Mouse (Mus musculus) cerebellum, adult 9-11 months (tissue): ENCODE measurements around the gene Gm4553.
"Not testable (repeated sequence)": the region's sequence is repeated elsewhere in the genome, so short reads cannot be mapped to it uniquely, and the experiment has no call there.

Experiments used
- DNase-seq: peaks from one replicate; pipeline ENCODE4 v3.0.0; 2022

Gm4553 gene

GRCm38 (mm10) chr7:142165639-142166038 lies at the start of gene Gm4553:
Gene Gm4553, minus strand, starts transcription at chr7:142165739.
- DNase-seq, result not testable (repeated sequence)

DNA sequence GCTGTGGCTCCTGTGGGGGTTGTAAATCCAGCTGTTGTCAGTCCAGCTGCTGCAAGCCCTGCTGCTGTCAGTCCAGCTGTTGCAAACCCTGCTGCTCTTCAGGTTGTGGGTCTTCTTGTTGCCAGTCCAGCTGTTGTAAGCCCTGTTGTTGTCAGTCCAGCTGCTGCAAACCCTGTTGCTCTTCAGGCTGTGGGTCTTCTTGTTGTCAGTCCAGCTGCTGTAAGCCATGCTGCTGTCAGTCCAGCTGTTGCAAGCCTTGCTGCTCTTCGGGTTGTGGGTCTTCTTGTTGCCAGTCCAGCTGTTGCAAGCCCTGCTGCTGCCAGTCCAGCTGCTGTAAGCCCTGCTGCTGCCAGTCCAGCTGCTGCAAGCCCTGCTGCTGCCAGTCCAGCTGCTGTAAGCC lies 46.6 kb upstream of the Gm4553 start:
- not testable (repeated sequence) for DNase-seq

DNA sequence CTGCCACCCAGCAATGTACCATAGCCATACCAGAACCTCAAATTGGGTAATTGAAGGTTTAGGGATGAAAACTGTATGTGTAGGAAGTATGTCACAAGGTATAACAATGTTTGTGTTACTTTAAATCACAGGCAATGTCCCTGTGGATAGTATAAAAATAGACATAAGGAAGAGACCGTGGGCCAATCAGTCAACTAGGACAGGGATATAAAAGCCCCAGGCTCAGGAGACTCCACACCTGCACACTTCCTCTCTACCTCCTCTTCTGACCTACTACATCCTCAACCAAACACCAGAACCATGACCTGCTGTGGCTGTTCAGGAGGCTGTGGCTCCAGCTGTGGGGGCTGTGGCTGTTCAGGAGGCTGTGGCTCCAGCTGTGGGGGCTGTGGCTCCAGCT lies 46.0 kb upstream of the Gm4553 start, which contains the start of gene Gm7579:
TSS of gene Gm7579 (plus strand) at position 301 of the 400 bp plus-strand sequence.
- DNase-seq, result no peak

DNA sequence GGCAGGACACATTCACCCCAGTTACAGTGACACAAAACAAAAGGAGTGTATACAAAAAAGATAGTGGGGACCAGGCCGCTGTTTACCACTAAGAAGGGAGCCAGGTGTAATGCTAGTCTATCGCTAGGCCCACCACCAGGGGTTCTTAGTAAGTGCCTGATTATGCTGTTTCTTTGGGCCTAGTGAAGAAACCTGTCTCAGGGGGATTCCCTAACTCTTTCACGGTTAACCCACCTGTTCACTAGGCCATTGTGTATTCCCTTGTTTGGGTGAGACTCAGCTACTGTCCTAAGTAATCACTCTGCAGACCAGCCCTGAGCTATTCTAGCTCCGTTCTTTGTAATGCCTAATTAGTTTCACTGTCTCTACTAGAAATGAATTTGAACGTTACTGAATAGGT lies 41.4 kb upstream of the Gm4553 start:
- not testable (repeated sequence) for DNase-seq

DNA sequence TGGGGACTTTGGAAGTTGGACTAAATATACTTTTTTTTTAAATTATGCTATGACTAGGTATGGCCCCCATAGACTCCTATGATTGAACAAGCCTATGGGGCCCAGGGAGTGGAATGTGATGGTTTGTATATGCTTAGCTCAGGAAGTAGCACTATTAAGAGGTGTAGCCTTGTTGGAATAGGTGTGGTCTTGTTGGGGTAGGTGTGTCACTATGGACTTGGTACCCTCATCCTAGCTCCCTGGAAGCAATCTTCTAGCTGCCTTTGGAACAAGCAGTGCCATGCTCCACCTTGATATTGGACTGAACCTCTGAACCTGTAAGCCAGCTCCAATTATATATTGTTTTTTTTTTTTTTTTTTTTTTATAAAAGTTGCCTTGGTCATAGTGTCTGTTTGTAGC lies 39.9 kb upstream of the Gm4553 start:
- DNase-seq, result no peak

- DNase-seq, result no peak
Observed at GRCm38 (mm10) chr7:142201064-142201463, 35.5 kb upstream of the Gm4553 start, which contains the start of gene Krtap5-3. Gene Krtap5-3, plus strand, starts transcription at chr7:142201364.

DNA sequence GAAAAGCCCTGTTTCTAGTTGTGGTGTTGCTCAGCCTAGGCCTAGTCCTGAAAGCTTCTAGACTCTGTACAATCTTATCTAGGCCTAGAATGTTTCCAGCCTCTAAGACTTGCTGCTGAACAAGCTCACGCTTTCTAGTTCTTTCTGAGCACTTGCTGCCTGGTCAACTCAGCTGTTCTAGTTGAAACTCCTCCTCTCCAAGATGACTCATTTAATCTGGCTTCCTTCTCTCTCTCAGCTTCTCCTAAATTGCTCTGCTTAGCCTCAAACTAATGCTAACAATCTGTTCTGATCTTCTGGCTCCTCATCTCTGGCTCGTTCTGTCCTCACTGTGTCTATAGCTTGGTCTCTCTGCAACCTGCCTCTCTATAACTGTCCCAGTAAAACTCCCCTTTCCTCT lies 33.2 kb upstream of the Gm4553 start:
- DNase-seq, result no peak

GRCm38 (mm10) chr7:142190289-142190688 lies 24.8 kb upstream of the Gm4553 start, which contains the start of gene Gm10153:
Gene Gm10153, minus strand, starts transcription at chr7:142190389.
- no peak for DNase-seq

DNA sequence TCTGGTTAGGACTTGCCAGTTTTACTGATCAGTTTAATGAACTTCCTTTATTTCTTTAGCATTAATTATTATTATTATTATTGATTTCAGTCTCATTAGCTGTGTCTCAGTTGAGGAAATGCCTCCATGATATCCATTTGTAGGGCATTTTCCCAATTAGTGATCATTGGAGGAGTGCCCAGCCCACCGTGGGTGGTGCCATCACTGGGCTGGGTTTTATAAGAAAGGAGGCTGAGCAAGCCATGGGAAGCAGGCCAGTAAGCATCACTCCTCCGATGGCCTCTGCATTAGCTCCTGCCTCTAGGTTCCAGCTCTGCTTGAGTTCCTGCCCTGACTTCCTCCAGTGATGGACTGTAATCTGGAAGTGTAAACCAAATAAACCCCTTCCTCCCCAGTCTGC lies 22.6 kb upstream of the Gm4553 start:
- DNase-seq, result no peak

- no peak for DNase-seq
Observed at GRCm38 (mm10) chr7:142181021-142181420, 15.5 kb upstream of the Gm4553 start.

DNA sequence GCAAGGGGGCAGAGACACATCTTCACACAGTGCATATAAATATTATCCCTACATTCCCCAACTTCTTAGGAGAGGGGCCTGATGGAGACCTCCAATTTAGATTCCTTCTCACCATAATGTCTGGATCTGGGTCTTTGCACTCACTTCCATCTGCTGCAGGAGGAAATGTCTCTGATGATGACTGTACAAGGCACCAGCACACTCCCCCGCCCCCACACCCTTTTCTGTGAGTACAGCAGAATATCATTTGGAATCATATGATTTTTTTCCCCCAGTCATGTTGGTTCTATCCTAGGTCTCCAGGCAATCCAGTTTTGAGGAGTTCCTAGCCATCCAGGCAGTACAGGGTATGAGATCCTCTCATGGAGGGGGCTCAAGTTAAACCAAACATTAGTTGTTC lies 13.1 kb upstream of the Gm4553 start:
- no peak for DNase-seq

- DNase-seq, result not testable (repeated sequence)
Observed at GRCm38 (mm10) chr7:142175905-142176304, 10.4 kb upstream of the Gm4553 start, which contains the start of gene Krtap5-2. Gene Krtap5-2, minus strand, starts transcription at chr7:142176005.

- DNase-seq, result no peak
Observed at GRCm38 (mm10) chr7:142169836-142170235, 4.3 kb upstream of the Gm4553 start.

- DNase-seq, result no peak
Observed at GRCm38 (mm10) chr7:142159366-142159765, 6.2 kb downstream of the Gm4553 start.

DNA sequence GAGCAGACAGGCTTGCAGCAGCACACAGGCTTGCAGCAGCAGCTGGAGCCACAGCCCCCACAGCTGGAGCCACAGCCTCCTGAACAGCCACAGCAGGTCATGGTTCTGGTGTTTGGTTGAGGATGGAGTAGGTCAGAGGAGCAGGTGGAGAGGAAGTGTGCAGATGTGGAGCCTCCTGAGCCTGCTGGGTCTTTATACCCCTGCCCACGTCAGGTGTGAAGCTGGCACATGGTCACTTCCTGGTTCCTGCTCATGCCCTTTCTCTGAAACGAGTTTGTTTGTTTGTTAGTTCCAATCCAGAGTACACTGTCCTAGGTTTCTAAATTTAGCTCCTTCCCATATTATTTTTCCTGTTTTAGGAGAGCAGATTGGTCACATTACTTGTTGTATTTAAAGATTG lies 8.5 kb downstream of the Gm4553 start, which contains the start of gene Gm29735:
TSS of gene Gm29735 (minus strand) at position 101 of the 400 bp plus-strand sequence.
- not testable (repeated sequence) for DNase-seq

- DNase-seq, result no peak
Observed at GRCm38 (mm10) chr7:142155308-142155707, 10.2 kb downstream of the Gm4553 start.

DNA sequence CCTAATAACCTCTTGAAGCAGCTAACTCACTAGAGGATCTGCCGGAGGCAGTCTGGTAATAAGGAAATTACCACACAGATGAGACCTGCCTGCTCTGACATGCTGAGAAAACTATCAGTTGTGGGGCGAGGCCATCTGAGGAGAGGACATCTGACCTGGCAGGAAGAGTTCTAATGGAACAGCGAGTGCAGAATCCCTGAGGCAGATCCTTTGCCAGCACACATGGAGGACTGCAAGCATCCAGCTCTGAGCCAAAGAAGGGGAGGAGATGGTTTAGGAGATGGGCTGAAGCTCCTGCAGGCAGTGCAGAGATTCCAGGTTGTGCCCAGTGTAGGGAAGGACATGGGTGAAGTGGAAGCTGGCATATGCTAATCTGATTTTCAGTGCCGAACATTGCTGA lies 13.3 kb downstream of the Gm4553 start:
- no peak for DNase-seq

- DNase-seq, result no peak
Observed at GRCm38 (mm10) chr7:142148633-142149032, 16.9 kb downstream of the Gm4553 start.

DNA sequence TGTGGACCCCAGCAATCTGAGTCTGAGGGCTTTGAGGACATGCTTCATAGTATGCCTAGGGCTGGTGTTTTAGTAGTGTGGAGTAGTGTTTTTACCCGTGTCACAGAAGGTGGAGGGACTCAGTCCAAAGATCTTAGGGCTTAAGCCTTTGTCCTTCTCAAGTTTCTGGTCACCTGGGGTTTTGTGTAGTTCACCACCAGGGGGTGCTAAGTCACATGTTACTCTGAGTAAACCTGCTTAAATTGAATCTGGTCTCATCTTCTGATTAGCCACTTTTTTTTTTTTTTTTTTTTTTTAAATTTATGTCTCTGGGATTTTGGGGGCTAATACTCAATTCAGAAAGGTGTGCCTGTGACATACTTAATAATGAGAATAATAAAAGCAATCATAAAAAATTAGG lies 19.5 kb downstream of the Gm4553 start:
- no peak for DNase-seq

GRCm38 (mm10) chr7:142145413-142145940 lies 20.1 kb downstream of the Gm4553 start:
- no peak for DNase-seq

DNA sequence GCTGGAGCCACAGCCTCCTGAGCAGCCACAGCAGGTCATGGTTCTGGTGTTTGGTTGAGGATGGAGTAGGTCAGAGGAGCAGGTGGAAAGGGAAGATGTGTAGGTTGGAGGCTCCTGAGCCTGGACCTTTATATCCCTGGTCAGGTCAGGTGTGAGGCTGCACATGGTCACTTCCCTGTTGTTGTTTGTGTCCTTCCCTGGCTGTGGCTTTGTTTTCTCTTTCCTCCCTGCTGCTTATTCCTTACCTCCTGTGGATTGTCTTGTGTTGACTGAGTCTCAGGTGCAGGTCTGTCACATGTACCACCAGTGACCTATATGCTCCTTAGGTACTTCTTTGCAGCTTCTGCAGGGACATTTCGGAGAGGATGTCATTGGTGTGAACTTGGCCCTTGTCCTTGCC lies 21.0 kb downstream of the Gm4553 start, which contains the start of gene Gm45337:
TSS of gene Gm45337 (minus strand) at position 101 of the 400 bp plus-strand sequence.
- DNase-seq, result no peak

DNA sequence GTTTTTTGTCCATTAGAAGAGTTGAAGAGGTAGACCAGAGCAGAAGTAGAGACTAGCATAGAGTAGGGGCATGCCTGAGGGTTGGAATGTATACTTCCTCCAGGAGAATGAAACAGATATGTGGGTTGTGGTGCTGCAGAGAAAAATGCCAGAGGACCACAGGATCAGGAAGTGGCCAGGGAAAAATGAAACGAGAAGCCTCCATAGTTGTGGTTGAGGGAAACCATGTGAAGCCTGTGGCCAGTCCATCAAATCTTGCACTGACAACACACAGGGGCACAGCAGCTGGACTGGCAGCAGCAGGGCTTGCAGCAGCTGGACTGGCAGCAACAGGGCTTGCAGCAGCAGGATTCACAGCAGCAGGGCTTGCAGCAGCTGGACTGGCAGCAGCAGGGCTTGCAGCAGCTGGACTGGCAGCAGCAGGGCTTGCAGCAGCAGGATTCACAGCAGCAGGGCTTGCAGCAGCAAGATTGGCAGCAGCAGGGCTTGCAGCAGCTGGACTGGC lies 22.0 kb downstream of the Gm4553 start:
- DNase-seq, result not testable (repeated sequence)

- no peak for DNase-seq
Observed at GRCm38 (mm10) chr7:142140696-142141095, 24.8 kb downstream of the Gm4553 start.

GRCm38 (mm10) chr7:142135934-142136333 lies 29.6 kb downstream of the Gm4553 start, which contains the start of gene Gm39115:
Gene Gm39115, minus strand, starts transcription at chr7:142136034.
- DNase-seq, result not testable (repeated sequence)
